Mouse (Mus musculus) urinary bladder, postnatal 25 days (tissue): Measurements from ENCODE around the gene Iqcf4.
"Not testable (repeated sequence)": the region's sequence is repeated elsewhere in the genome, so short reads cannot be mapped to it uniquely, and the experiment has no call there.

Source experiments
- DNase-seq: peaks from one replicate; pipeline ENCODE4 v3.0.0; 2022; ENCODE audit warnings: low spot score

Iqcf4 gene

DNA sequence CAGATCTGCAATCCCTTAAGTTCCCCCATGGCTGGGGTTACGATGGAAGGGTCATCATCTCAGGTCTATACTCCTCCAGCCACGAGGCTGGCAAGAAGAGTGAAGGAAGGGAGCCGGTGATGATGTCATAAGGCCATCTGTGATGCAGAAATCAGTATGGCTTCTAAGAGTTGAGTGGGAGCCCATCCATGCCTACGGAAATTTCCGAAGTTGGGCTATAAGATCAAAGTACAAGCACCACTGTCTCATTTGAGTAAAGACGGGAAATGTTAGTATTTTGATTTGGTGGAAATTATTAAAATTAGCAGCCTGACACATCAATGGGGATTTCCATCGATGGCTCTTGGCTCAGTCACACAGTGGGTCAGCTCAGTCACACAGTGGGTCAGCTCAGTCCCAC, at the start of gene Iqcf4:
Gene Iqcf4, minus strand, starts transcription at position 101 of the 400 bp plus-strand sequence.
- no peak for DNase-seq

DNA sequence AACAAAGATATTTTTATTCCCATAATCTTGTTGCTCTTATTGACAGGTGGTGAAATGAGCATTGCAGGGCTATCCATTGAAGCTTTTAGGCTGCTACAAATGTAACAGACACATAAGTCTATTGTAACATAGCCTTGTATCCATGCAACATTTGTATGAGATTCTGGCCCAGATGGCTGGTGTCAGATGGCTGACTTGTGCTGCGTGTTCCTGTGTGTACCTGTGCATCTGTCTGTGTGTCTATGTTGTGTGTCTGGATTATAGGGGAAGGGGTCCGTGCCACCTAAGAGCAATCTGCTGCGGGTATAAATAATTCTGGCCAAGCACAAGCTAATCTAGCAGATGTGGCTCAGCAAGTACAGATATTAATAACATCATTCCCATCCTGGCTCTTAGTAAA, 46.7 kb upstream of the Iqcf4 start:
- no peak for DNase-seq

DNA sequence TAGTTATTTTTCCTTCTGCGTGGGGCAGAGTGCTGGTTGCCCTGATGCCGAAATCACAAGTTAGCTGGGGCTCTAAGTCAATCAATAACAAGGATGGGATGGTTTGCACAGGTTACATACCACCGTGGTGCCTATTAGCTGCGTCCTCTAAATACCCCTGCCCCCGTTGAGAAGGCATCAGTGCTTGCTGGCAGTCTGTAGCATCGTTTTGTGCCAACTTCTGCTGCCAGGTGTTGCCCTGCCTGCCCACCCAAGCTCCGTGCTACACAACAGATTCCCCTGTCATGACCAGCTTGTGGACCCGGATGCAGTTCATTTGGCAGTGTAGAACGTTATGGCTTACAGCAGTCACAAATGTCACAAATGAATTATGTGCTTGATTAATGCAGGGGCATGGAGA, 45.5 kb upstream of the Iqcf4 start:
- DNase-seq, result no peak

- DNase-seq, result no peak
These were observed 43.8 kb upstream of the Iqcf4 start for GRCm38 (mm10) chr9:106614616-106615015.

DNA sequence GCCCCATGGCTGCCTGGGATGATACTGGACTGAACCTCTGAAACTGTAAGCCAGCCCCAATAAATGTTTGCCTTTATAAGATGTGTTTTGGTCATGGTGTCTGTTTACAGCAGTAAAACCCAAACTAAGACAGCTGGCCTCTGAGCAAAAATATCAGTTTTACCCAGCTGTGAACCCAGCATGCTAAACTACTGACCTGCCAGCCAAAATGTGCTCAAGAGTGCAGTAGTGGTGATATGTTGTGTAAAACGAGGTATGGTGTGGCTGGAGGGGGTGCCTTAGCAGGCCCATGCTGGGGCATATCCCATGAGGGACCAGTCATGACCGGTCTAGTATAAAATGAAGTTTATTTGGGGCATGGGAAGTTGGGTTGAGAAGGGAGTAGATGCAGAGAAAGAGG, 43.2 kb upstream of the Iqcf4 start:
- DNase-seq, result no peak

- no peak for DNase-seq
These were observed 39.9 kb upstream of the Iqcf4 start for GRCm38 (mm10) chr9:106610727-106611126.

GRCm38 (mm10) chr9:106600546-106600945, 29.8 kb upstream of the Iqcf4 start:
- peak; percentile 26 for DNase-seq

DNA sequence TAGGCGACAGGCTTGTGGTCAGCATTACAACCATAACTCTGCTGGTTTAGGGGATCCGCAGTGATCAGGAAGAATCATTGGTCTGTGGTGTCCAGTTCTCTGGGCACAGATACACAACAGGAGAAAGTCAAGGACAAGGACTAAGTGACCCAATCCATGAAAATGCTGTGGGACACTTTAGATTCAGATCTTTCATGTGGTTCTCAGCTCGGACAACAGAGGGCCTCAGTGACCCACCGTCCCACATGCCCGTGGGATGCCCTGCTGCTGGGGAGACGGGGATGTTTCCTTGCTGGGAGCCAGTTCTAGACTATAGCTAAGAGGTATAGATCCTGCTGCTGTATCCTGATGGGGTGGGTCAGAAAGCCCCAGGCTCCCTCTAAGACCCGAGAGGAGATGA, 27.7 kb upstream of the Iqcf4 start:
- DNase-seq, result no peak

- no peak for DNase-seq
These were observed 25.0 kb upstream of the Iqcf4 start for GRCm38 (mm10) chr9:106595836-106596235.

- not testable (repeated sequence) for DNase-seq
These were observed 24.6 kb upstream of the Iqcf4 start for GRCm38 (mm10) chr9:106595402-106595801.

DNA sequence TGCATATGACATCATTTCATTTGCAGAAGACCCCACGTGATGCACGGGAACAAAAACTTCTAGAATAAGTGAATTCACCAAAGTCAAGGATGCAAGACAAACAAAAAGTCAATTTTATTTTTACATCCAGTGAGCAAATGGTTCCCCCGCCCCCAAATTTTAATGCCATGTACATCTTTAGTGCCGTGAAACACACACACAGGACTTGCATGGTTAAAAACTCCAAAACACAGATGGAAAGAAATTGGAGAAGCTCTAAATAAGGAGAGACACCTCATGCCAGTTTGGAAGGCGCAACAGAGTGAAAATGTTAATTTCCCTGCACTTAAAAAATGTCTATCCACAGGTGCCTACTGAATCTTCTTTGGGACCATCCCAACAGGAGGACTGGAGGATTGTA, 21.4 kb upstream of the Iqcf4 start:
- no peak for DNase-seq

DNA sequence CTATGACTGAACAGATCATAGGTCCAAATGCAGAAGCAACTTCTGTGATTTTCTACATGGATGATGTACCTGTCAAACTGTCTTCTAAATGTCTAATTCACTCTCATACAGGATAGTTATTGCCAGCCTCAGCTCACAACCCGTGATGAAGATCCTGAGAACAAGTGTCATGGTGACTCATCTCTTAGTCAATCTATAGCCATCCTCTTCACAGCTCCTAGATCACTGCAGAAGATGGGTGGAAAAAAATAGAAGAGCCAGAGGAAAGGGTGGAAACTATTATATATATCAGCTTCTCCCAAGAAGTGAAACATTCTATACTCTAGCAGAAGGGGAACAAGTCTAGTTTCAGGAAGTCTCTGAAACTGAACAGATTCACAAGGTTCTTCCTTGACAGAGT, 11.8 kb upstream of the Iqcf4 start:
- DNase-seq, result no peak

DNA sequence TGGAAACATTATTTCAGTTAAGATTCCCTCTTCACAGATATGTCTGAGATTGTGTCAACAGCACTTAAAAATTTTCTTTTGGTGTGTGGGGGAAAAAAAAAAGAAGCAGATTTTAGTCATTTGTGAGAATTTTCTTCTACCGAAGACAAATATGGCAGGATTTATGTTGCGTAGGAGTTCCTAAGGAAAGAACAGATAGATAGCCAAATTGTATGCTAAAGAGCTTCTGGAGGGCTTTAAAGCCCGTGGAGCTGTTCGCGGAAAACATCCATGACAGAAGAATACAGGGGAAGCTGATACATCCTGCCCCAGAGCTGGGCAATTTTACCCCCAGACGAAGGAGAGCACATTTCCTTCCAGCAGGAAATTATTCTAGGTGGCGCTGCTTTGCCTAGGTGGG, 9.2 kb upstream of the Iqcf4 start:
- DNase-seq, result no peak

DNA sequence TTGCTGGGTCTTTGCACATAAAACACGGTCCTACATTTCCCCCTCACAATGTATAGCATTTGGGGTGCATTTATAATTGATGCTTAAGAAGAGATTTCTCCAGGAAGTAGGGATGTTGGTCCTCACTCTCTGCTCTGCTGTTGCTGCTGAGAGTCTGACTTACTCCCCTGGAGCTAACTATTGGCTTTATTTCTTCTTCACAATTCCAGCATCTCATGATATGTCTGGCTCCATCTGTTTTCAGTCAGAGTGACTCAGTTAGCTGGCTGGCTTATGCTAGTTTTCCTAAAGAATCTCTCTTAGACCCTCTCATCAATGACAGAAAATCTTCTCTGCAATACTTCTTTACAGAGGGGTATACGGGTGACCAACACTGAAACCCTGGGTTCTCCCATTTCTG, 5.3 kb upstream of the Iqcf4 start:
- no peak for DNase-seq

- DNase-seq, result no peak
These were observed 2.6 kb upstream of the Iqcf4 start for GRCm38 (mm10) chr9:106573366-106573765.

GRCm38 (mm10) chr9:106572186-106572585, 1.4 kb upstream of the Iqcf4 start:
- DNase-seq, result no peak

- DNase-seq, result no peak
These were observed 4.4 kb downstream of the Iqcf4 start for GRCm38 (mm10) chr9:106566437-106566836.

DNA sequence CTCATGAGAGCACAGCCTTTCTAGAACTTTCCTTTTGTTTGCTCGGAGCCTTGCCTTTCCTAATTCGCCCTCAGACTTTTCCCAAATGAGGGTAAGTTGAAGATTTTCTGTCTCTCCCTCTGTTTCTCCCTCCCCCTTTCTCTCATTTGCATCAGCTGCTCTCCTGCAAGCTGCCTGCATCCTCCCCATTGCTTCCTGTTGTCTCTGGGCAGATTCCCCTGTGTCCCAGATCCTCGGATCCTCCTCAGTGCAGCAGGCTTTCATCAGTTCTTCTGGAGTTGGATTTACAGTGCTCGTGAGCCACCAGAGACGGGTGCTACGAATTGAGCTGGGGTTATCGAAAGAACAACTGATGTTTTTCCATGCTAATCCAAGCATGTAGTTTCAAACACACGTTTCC, 6.8 kb downstream of the Iqcf4 start:
- no peak for DNase-seq

- DNase-seq, result no peak
These were observed 8.5 kb downstream of the Iqcf4 start for GRCm38 (mm10) chr9:106562291-106562690.

- DNase-seq, result no peak
These were observed 9.3 kb downstream of the Iqcf4 start, which contains the start of gene Iqcf3 for GRCm38 (mm10) chr9:106561531-106561930. Gene Iqcf3, minus strand, starts transcription at chr9:106561631.

- DNase-seq, result no peak
These were observed 35.8 kb downstream of the Iqcf4 start for GRCm38 (mm10) chr9:106534975-106535374.

DNA sequence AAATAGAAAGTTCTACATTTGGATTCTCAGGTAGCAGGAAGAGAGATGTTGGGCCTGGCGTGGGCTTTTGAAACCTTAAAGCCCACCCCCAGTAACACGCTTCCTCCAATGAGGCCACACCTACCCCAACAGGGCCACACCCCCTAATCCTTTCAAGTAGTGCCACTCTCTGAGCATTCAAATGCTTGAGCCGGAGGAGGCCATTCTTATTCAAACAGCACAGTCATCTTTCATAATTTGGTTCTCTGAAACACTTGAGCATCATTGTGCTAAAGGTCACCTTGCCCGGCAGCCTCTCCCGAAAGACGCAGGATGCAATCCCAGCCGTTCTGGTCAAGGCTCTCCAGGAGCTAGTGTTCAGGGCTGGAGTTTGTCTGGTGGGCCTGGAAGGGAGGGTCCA, 36.5 kb downstream of the Iqcf4 start:
- DNase-seq, result no peak

- DNase-seq, result no peak
These were observed 39.0 kb downstream of the Iqcf4 start for GRCm38 (mm10) chr9:106531833-106532232.

DNA sequence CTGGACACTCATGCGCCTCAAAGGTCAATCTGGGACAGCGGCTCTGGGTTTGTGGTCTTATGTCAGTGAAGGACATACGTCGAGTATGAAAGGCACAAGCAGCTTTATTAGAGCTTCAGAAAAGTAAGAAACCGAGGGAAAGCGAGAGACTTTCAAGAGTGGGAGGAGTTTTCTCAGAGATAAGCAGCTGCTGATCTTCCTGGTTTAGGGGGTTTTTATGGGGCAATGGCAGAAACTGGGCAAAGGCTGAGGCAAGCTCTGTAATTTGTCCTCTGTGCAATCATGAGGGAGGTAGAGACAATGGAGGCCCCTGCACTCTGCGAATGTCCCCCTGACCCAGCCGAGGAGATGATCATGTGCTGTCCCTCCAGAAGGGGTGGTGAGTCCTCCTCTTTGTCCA, 50.9 kb downstream of the Iqcf4 start:
- no peak for DNase-seq

GRCm38 (mm10) chr9:106519433-106519832, 51.4 kb downstream of the Iqcf4 start:
- DNase-seq, result no peak
